Mouse (Mus musculus) hindbrain, embryonic 10.5 days (tissue): ENCODE results near the gene Farsb. TPM values are rescaled to one million over a fixed set of nuclear protein-coding genes. Genes with fewer than 3 reads are reported as not detected.

Experiments
- DNase-seq: peaks from one replicate; pipeline ENCODE4 v3.0.0-alpha.2; 2017; ENCODE audit warnings: low spot score
- H3K27ac ChIP-seq: fragments of 300-500 bp; sonication (generic); 2 replicates; pipeline ENCODE4 v1.5.1; 2016; ENCODE audit warnings: mild to moderate bottlenecking, moderate library complexity
- H3K27me3 ChIP-seq: fragments of 300-500 bp; sonication (generic); 2 replicates; pipeline ENCODE4 v1.6.1; 2016; ENCODE audit warnings: mild to moderate bottlenecking; ENCODE audit not compliant: poor library complexity, insufficient read depth, severe bottlenecking
- H3K36me3 ChIP-seq: fragments of 300-500 bp; sonication (generic); 2 replicates; pipeline ENCODE4 v1.6.1; 2016; ENCODE audit warnings: mild to moderate bottlenecking, moderate library complexity
- H3K4me1 ChIP-seq: fragments of 300-500 bp; sonication (generic); replicated peaks from 2 replicates; pipeline ENCODE4 v1.6.1; 2016; ENCODE audit warnings: mild to moderate bottlenecking
- H3K4me3 ChIP-seq: fragments of 300-500 bp; sonication (generic); 2 replicates; pipeline ENCODE4 v1.5.1; 2016; ENCODE audit warnings: mild to moderate bottlenecking, moderate library complexity
- H3K9me3 ChIP-seq: fragments of 300-500 bp; sonication (generic); 2 replicates; pipeline ENCODE4 v1.6.1; 2016; ENCODE audit warnings: mild to moderate bottlenecking, moderate library complexity
- WGBS: fragments of 180-500 bp; shearing (Covaris S2); methylation state at CpG from one replicate; pipeline ENCODE4 v1.1.7; 2016; 5-methylcytosine and 5-hydroxymethylcytosine counted together
- polyA plus RNA-seq: library from polyadenylated mRNA; unstranded; fragments of >200 nt; fragmentation: Nextera tagmentation; extraction: Ambion mirVana; gene quantifications from 2 replicates; pipeline ENCODE4 v1.2.1, GENCODE M21; 2016

The Farsb gene
- polyA plus RNA-seq, 1 experiment from 2014 or later: 123 TPM

- H3K4me1 ChIP-seq: peaks cover 20% of the 10 kb centered on the region
- WGBS: 82% methylated on average over 3 of the region's 3 CpGs
- no peak overlapping the region for H3K4me3 ChIP-seq
- 0 out of 2 replicates have a peak overlapping the region, but pooled peaks have one; percentile 6 for H3K27ac ChIP-seq
- H3K9me3 ChIP-seq: no peaks in the 10 kb centered on the region
- no peaks in the 10 kb centered on the region for H3K27me3 ChIP-seq
- DNase-seq: no peak
- no peaks in the 10 kb centered on the region for H3K36me3 ChIP-seq
Observed at GRCm38 (mm10) chr1:78399755-78400154, 88.9 kb downstream of the Farsb start.

GRCm38 (mm10) chr1:78396320-78396913 is 92.3 kb downstream of the Farsb start:
- Histone ChIP-seq H3K4me1 (peaks cover 17% of the 10 kb centered on the region), H3K27me3 (no peaks in the 10 kb centered on the region), H3K4me3 (no peak overlapping the region), H3K9me3 (no peaks in the 10 kb centered on the region), H3K36me3 (no peaks in the 10 kb centered on the region), H3K27ac (peak overlapping the region; percentile 82)
- WGBS: 54% methylated on average over 8 of the region's 8 CpGs
- DNase-seq: no peak

GRCm38 (mm10) chr1:78395737-78396136 is 93.0 kb downstream of the Farsb start:
- H3K27ac ChIP-seq: peak overlapping the region; percentile 82
- DNase-seq: peak; percentile 62

DNA sequence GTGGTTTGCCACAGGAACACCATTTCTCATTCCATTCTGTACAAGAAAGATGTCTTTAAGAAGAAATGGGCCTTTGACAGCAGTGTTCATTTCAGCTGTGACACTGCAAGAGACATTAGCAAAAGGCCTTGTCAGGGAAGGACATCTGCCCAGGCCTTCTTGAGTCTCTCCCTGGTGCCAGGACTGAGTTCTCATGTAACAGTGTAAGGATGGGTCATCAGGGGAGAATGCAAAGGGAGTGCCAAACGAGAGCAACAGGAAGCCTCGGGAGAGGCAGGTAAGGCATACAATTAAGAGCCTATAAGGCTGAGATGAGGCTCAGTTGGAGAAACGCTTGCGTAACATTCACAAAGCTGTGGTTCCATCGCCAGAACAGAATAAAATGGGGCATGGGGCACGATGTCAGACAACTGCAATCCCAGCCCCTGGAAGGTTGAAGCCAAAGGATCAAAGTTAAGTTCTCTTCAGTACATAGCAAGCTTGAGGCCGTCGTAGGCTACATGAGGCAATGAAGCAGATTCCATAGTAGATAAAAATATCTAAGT is 93.4 kb downstream of the Farsb start:
- H3K27me3 ChIP-seq: no peaks in the 10 kb centered on the region
- no peaks in the 10 kb centered on the region for H3K9me3 ChIP-seq
- H3K36me3 ChIP-seq: no peaks in the 10 kb centered on the region
- DNase-seq: no peak
- H3K4me3 ChIP-seq: no peak overlapping the region
- peak overlapping the region; percentile 82 for H3K27ac ChIP-seq
- H3K4me1 ChIP-seq: peaks cover 17% of the 10 kb centered on the region
- 66% methylated on average over 8 of the region's 8 CpGs for WGBS

More at GRCm38 (mm10) chr1:78395737-78396136, 93.0 kb downstream of the Farsb start:
- H3K9me3 ChIP-seq: no peaks in the 10 kb centered on the region
- no peaks in the 10 kb centered on the region for H3K27me3 ChIP-seq
- H3K36me3 ChIP-seq: no peaks in the 10 kb centered on the region
- H3K4me3 ChIP-seq: no peak overlapping the region
- 28% methylated on average over 6 of the region's 6 CpGs for WGBS
- H3K4me1 ChIP-seq: peaks cover 17% of the 10 kb centered on the region

DNA sequence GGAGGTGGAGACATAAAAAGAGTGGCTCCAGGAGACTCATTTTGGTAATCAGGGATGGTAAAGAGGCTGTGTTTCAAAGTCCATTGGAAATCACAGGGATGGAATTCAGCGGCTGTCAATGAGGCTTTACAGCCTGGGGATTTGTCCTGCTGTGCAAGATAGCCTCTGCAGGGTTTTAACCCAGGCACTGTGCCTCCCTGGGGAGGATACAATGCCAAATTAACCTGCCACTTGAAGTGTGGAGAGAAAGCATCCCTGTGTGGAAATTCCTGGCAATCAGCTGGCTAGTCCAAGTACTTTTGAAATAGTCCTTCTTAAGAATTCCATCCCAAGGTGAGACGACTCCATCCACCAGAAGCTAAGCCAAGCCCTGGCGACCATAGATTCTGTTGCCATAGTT is 99.8 kb downstream of the Farsb start:
- Histone ChIP-seq H3K36me3 (no peaks in the 10 kb centered on the region), H3K27ac (no peak overlapping the region), H3K4me3 (no peak overlapping the region), H3K4me1 (peaks cover 7% of the 10 kb centered on the region; the same call in 1 of the 2 replicates), H3K27me3 (no peaks in the 10 kb centered on the region), H3K9me3 (no peaks in the 10 kb centered on the region)
- WGBS: 12% methylated on average over 3 of the region's 3 CpGs
- no peak for DNase-seq

DNA sequence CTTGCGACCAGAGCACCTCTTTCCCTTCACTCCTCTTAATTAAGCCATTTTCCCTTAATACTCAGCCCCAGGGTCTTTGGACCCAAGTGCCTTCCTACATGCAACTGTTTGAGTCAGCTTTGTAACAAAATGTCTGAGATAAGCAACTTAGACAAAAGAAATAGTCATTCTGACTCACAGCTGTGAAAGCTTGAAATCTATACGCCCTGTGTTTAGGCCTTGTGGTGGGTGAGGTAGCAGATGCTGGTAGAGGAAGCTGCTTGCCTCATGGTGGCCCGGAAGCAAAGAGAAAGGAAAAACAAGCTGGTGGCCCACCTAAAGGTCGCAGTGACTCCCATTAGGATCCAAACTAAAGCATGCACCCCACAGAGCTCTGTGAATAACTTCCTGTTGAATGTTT is 100.8 kb downstream of the Farsb start:
- Histone ChIP-seq H3K9me3 (no peaks in the 10 kb centered on the region), H3K4me3 (no peak overlapping the region), H3K36me3 (no peaks in the 10 kb centered on the region), H3K27me3 (no peaks in the 10 kb centered on the region), H3K4me1 (peaks cover 7% of the 10 kb centered on the region; the same call in 1 of the 2 replicates), H3K27ac (no peak overlapping the region)
- WGBS: 55% methylated on average over 4 of the region's 4 CpGs
- no peak for DNase-seq

DNA sequence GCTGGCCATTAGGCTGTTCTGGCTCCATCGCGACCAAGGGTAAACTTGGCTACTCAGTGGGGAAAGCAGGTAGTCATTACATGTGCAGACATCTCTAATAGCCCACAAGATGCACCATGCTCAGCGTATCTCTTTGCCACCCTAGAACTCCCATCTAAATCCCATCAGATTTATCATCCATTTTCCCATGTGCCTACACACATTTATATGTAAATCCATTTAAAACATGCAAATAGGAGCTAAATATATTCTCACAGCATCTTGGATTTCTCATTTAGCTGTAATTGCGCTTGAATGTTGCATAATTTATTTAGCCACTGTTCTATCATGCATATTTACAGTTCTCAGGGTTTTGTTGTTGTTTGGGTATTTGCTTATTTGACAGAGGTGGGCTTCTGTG is 107.7 kb downstream of the Farsb start:
- WGBS: 94% methylated on average over 4 of the region's 4 CpGs
- Histone ChIP-seq H3K4me3 (no peak overlapping the region), H3K4me1 (no peaks in the 10 kb centered on the region; the same call in 1 of the 2 replicates), H3K36me3 (no peaks in the 10 kb centered on the region), H3K27me3 (no peaks in the 10 kb centered on the region), H3K27ac (no peak overlapping the region), H3K9me3 (no peaks in the 10 kb centered on the region)
- DNase-seq: no peak

DNA sequence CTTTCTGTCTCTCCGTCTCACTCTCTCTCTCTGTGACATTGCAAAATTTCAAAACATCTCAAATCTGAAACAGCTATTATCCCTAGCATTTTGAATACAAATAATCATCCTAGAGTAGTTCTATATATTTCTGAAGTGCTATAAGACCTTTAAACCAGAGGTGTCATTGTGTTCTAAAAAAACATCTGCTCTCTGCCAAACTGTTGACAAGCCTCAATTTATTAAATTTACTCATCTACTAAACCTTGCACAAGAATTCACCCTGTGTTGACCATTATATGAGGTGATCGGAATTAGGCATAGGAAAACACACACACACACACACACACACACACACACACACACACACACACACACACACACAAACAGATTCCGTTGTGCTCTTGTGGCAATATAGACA is 113.6 kb downstream of the Farsb start:
- Histone ChIP-seq H3K4me1 (no peaks in the 10 kb centered on the region; the same call in 1 of the 2 replicates), H3K4me3 (no peak overlapping the region), H3K36me3 (no peaks in the 10 kb centered on the region), H3K9me3 (peaks cover 7% of the 10 kb centered on the region; the same call in 1 of the 2 replicates), H3K27ac (no peak overlapping the region), H3K27me3 (no peaks in the 10 kb centered on the region)
- DNase-seq: no peak
- 96% methylated on average over 3 of the region's 3 CpGs for WGBS

- Histone ChIP-seq H3K4me3 (no peak overlapping the region), H3K27ac (no peak overlapping the region), H3K36me3 (no peaks in the 10 kb centered on the region), H3K9me3 (peaks cover 7% of the 10 kb centered on the region; the same call in 1 of the 2 replicates), H3K27me3 (no peaks in the 10 kb centered on the region), H3K4me1 (no peaks in the 10 kb centered on the region; the same call in 1 of the 2 replicates)
- no peak for DNase-seq
- WGBS: 88% methylated on average over 5 of the region's 5 CpGs
Observed at GRCm38 (mm10) chr1:78373836-78374235, 114.9 kb downstream of the Farsb start.

- 94% methylated on average over 9 of the region's 9 CpGs for WGBS
- no peak overlapping the region for H3K27ac ChIP-seq
- no peak overlapping the region for H3K4me3 ChIP-seq
- H3K9me3 ChIP-seq: peaks cover 7% of the 10 kb centered on the region; the same call in 1 of the 2 replicates
- no peak for DNase-seq
- H3K27me3 ChIP-seq: no peaks in the 10 kb centered on the region
- peaks cover 5% of the 10 kb centered on the region; the same call in 1 of the 2 replicates for H3K4me1 ChIP-seq
- no peaks in the 10 kb centered on the region for H3K36me3 ChIP-seq
Observed at GRCm38 (mm10) chr1:78372316-78372715, 116.4 kb downstream of the Farsb start.

GRCm38 (mm10) chr1:78371569-78372236 is 117.0 kb downstream of the Farsb start:
- H3K27ac ChIP-seq: no peak overlapping the region
- DNase-seq: no peak
- 83% methylated on average over 2 of the region's 2 CpGs for WGBS

GRCm38 (mm10) chr1:78370121-78370520 is 118.6 kb downstream of the Farsb start:
- Histone ChIP-seq H3K4me1 (peaks cover 14% of the 10 kb centered on the region; the same call in 1 of the 2 replicates), H3K36me3 (no peaks in the 10 kb centered on the region), H3K4me3 (no peak overlapping the region), H3K27me3 (no peaks in the 10 kb centered on the region), H3K27ac (no peak overlapping the region), H3K9me3 (peaks cover 7% of the 10 kb centered on the region; the same call in 1 of the 2 replicates)
- DNase-seq: no peak
- WGBS: 64% methylated on average over 6 of the region's 6 CpGs

More at GRCm38 (mm10) chr1:78371569-78372236, 117.0 kb downstream of the Farsb start:
- H3K4me3 ChIP-seq: no peak overlapping the region
- H3K27me3 ChIP-seq: no peaks in the 10 kb centered on the region
- no peaks in the 10 kb centered on the region for H3K36me3 ChIP-seq
- H3K9me3 ChIP-seq: peaks cover 7% of the 10 kb centered on the region; the same call in 1 of the 2 replicates
- peaks cover 11% of the 10 kb centered on the region; the same call in 1 of the 2 replicates for H3K4me1 ChIP-seq
